Mouse (Mus musculus) NIH3T3 (cell line): ENCODE measurements at regions not wholly inside any gene's neighbourhood (a gene's known extent, or its start where the extent isn't known, plus 50 kb on each side); places are given as distances from the start of the nearest gene placed in this dataset.

Experiments used
- DNase-seq: peaks from one replicate; pipeline ENCODE4 v3.0.0-alpha.2; 2012; ENCODE audit warnings: low read depth

DNA sequence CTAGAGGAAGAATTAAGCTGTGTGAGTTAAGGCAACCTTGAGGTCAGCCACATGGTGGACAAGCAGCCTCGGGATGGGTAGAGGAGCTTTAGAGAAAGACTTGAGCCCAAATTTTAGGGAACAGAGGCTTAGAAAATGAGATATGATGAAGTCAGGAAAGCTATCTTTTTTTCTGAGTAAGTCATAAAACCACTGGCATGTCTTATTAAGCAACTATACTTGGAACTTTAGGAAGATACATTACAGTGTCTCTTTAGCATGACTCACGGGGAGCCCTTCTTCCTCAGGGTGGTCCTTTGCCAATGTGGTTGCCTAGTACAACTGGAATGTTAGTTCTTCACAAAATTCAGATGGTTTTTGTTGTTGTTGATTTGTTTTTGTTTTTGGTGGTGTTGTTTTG is 992.1 kb upstream of the Tmprss15 start:
- DNase-seq: peak; percentile 5

DNA sequence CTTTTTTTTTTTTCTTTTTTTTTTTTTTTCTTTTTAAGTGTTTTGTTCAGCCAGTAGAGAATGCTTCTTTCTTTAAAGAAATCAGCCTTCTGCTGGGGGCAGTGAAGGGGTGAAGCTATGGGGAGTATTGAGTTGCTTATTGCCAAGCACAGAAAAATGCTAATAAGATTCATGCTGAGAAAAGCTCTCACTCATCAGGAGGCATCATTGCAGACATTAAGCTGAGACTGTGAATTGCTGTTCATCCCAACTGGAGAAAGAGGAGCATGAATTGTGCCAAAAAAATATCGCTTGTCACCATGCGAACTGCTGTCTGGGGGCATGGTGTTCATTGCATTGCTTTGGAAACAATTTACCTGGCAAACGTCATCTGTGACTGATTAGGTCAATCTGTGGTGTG is 982.8 kb upstream of the Tmprss15 start:
- no peak for DNase-seq
